Mouse (Mus musculus) brain, embryonic 14.5 days (tissue): ENCODE data around the gene Adgrf2.

Source experiments
- CTCF ChIP-seq: fragments of 200-500 bp; IDR thresholded peaks from 2 replicates; pipeline ENCODE4 v1.5.1; 2012; ENCODE audit warnings: inconsistent platforms, mild to moderate bottlenecking, moderate library complexity, borderline replicate concordance; ENCODE audit not compliant: insufficient read depth, insufficient read length; ENCODE audit errors: extremely low read depth
- POLR2A ChIP-seq: fragments of 200-500 bp; IDR thresholded peaks from 2 replicates; pipeline ENCODE4 v1.6.1; 2012; ENCODE audit warnings: mild to moderate bottlenecking, inconsistent platforms, borderline replicate concordance; ENCODE audit not compliant: poor library complexity, insufficient read depth, insufficient read length, severe bottlenecking; ENCODE audit errors: extremely low read depth

DNA sequence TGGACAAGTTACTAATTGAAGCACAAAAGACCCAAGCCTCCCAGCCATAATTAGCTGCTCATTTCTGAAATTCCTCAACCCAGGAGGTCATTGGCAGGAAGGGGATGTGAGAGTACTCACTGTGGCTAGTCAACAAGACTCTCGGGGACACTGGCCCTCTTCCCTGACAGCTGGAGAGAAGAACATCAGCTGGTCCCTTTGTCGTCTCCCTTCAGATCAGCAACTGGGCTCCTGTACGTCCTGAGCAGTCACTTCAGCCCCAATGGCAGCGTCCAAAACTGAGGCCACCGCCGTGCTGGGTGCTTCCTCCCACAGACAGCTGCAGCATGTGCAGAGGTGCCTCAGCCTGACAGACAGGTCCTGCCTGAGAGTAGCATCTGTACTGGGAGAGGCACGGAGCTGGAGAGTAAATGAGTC is at the start of gene Adgrf2:
- TF ChIP-seq CTCF (no peak), POLR2A (no peak)
